Mouse (Mus musculus) embryonic facial prominence, embryonic 10.5 days (tissue): Measurements from ENCODE around the gene Tedc1. TPM values are rescaled to one million over a fixed set of nuclear protein-coding genes. Genes with fewer than 3 reads are reported as not detected.

Experiments used
- DNase-seq: peaks from one replicate; pipeline ENCODE4 v3.0.0-alpha.2; 2017; ENCODE audit warnings: low spot score
- H3K27ac ChIP-seq: fragments of 300-500 bp; sonication (generic); replicated peaks from 2 replicates; pipeline ENCODE4 v1.5.1; 2016; ENCODE audit warnings: mild to moderate bottlenecking
- H3K27me3 ChIP-seq: fragments of 300-500 bp; sonication (generic); replicated peaks from 2 replicates; pipeline ENCODE4 v1.6.1; 2016; ENCODE audit warnings: low read depth, mild to moderate bottlenecking; ENCODE audit not compliant: poor library complexity, severe bottlenecking
- H3K36me3 ChIP-seq: fragments of 300-500 bp; sonication (generic); replicated peaks from 2 replicates; pipeline ENCODE4 v1.6.1; 2016; ENCODE audit warnings: mild to moderate bottlenecking, moderate library complexity
- H3K4me1 ChIP-seq: fragments of 300-500 bp; sonication (generic); 2 replicates; pipeline ENCODE4 v1.6.1; 2016
- H3K4me3 ChIP-seq: fragments of 300-500 bp; sonication (generic); 2 replicates; pipeline ENCODE4 v1.5.1; 2016; ENCODE audit warnings: mild to moderate bottlenecking, moderate library complexity
- H3K9me3 ChIP-seq: fragments of 300-500 bp; sonication (generic); 2 replicates; pipeline ENCODE4 v1.6.1; 2016; ENCODE audit warnings: mild to moderate bottlenecking
- WGBS: fragments of 180-500 bp; shearing (Covaris S2); methylation state at CpG from one replicate; pipeline ENCODE4 v1.1.7; 2016; 5-methylcytosine and 5-hydroxymethylcytosine counted together
- polyA plus RNA-seq: library from polyadenylated mRNA; unstranded; fragments of >200 nt; fragmentation: Nextera tagmentation; extraction: Ambion mirVana; gene quantifications from 2 replicates; pipeline ENCODE4 v1.2.1, GENCODE M21; 2016

Tedc1 gene
- polyA plus RNA-seq, 1 experiment from 2014 or later, result 59.4 TPM

- no peak overlapping the region for H3K27ac ChIP-seq
- no peaks in the 10 kb centered on the region for H3K27me3 ChIP-seq
- WGBS, result 91% methylated on average over 4 of the region's 4 CpGs
- H3K4me1 ChIP-seq, result no peaks in the 10 kb centered on the region
- no peak overlapping the region for H3K4me3 ChIP-seq
- H3K36me3 ChIP-seq, result no peaks in the 10 kb centered on the region
- DNase-seq, result no peak
- H3K9me3 ChIP-seq, result peaks cover 5% of the 10 kb centered on the region; the same call in 1 of the 2 replicates
Measured at GRCm38 (mm10) chr12:113201301-113201700, 45.1 kb downstream of the Tedc1 start.

- Histone ChIP-seq H3K4me3 (no peak overlapping the region), H3K9me3 (peaks cover 5% of the 10 kb centered on the region; the same call in 1 of the 2 replicates), H3K4me1 (no peaks in the 10 kb centered on the region), H3K36me3 (no peaks in the 10 kb centered on the region), H3K27me3 (no peaks in the 10 kb centered on the region), H3K27ac (no peak overlapping the region)
- DNase-seq, result no peak
Measured at GRCm38 (mm10) chr12:113202008-113202407, 45.8 kb downstream of the Tedc1 start.

GRCm38 (mm10) chr12:113203522-113203921 is 47.3 kb downstream of the Tedc1 start:
- no peak for DNase-seq
- H3K27ac ChIP-seq, result no peak overlapping the region
- no peak overlapping the region for H3K4me3 ChIP-seq
- H3K9me3 ChIP-seq, result peaks cover 5% of the 10 kb centered on the region; the same call in 1 of the 2 replicates
- no peaks in the 10 kb centered on the region for H3K4me1 ChIP-seq
- H3K36me3 ChIP-seq, result no peaks in the 10 kb centered on the region
- H3K27me3 ChIP-seq, result no peaks in the 10 kb centered on the region
- WGBS, result 83% methylated on average over 7 of the region's 7 CpGs

- Histone ChIP-seq H3K27me3 (no peaks in the 10 kb centered on the region), H3K9me3 (peaks cover 5% of the 10 kb centered on the region; the same call in 1 of the 2 replicates), H3K4me1 (no peaks in the 10 kb centered on the region), H3K4me3 (no peak overlapping the region), H3K27ac (no peak overlapping the region), H3K36me3 (no peaks in the 10 kb centered on the region)
- no peak for DNase-seq
- 90% methylated on average over 7 of the region's 7 CpGs for WGBS
Measured at GRCm38 (mm10) chr12:113205251-113205942, 49.2 kb downstream of the Tedc1 start.

- 84% methylated on average over 6 of the region's 6 CpGs for WGBS
- H3K9me3 ChIP-seq, result no peaks in the 10 kb centered on the region
- H3K27me3 ChIP-seq, result no peaks in the 10 kb centered on the region
- H3K27ac ChIP-seq, result no peak overlapping the region
- no peaks in the 10 kb centered on the region for H3K4me1 ChIP-seq
- H3K4me3 ChIP-seq, result no peak overlapping the region
- DNase-seq, result no peak
- no peaks in the 10 kb centered on the region for H3K36me3 ChIP-seq
Measured at GRCm38 (mm10) chr12:113207737-113208136, 51.5 kb downstream of the Tedc1 start.

DNA sequence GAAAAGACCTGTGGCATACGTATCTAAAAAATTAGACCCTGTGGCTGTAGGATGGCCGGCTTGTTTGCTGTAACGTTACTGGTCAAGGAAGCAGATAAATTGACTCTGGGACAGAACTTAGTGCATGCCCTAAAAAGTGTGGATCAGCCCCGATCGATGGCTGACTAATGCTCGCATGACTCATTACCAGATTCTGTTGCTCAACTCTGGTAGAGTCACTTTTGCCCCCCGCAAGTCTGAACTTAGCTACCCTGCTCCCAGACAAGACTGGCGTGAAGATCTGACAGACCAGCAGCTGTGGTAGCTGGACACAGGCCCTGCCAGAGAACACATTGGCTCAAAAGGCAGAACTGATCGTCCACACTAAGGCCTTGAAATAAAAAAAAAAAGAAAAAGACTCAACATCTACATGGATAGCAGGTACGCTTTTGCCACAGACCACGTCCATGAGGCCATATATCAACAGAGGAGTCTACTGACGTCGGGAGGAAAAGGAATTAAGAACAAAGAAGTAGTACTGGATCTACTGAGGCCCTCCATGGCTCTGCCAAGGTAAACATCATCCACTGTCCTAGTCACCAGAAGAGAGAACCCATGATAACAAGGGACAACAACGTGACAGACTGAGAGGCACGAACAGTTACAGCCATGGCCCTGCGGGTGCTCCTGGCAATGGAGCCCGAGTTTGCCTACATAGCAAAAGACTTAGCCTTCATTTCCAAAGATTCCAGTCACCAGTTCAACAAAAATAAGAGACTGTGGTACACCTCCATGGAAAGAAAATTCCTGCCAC is 54.6 kb downstream of the Tedc1 start:
- Histone ChIP-seq H3K27ac (no peak overlapping the region), H3K9me3 (no peaks in the 10 kb centered on the region), H3K4me3 (no peak overlapping the region), H3K27me3 (no peaks in the 10 kb centered on the region), H3K36me3 (no peaks in the 10 kb centered on the region), H3K4me1 (no peaks in the 10 kb centered on the region)
- WGBS, result 91% methylated on average over 17 of the region's 17 CpGs
- DNase-seq, result no peak

DNA sequence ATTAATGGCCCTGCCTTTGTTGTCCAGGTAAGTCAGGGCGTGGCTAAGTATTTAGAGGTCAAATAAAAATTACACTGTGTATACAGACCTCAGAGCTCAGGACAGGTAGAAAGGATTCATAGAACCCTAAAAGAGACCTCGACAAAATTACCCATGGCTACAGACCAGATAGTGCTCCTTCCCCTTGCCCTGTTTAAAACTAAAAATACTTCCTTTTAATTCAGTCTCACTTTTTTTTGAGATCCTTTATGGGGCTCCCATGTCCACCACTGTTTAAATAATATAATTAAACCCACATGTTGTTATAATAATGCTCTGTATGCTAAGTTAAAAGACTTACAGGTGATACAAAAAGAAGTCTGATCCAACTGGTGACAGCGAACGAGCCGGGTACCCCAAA is 55.6 kb downstream of the Tedc1 start:
- DNase-seq, result no peak
- 84% methylated on average over 5 of the region's 5 CpGs for WGBS
- Histone ChIP-seq H3K27me3 (no peaks in the 10 kb centered on the region), H3K4me1 (no peaks in the 10 kb centered on the region), H3K4me3 (no peak overlapping the region), H3K27ac (no peak overlapping the region), H3K9me3 (no peaks in the 10 kb centered on the region), H3K36me3 (no peaks in the 10 kb centered on the region)

DNA sequence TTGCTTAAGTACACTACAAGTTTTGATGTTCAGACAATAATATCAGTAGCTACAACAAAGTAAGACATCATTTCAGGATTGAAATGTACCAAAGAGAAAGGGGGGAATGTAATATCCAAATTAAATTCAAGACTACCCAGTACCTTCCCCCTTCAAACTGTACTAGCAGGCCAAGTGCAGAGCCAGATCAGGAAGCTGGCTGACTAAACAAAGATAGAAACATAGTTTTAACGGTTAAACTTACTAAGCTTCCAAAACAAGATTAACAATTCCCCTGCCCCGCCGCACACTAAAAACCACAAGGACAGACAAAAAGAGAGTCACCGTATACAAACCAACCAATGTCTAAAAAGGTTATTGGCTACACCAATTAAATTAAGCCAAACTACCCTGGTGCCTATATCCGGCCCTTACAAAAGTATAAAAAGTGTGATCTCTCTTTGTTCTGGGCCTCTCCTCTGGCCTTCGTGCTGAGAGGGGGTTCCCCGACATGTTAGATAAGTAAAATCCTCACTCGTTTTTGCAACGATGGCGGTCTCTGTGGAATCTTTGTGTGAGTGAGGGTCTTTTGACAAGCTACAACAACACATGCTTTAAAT is 56.2 kb downstream of the Tedc1 start:
- WGBS, result 91% methylated on average over 10 of the region's 10 CpGs
- H3K27me3 ChIP-seq, result no peaks in the 10 kb centered on the region
- H3K9me3 ChIP-seq, result no peaks in the 10 kb centered on the region
- no peak for DNase-seq
- H3K4me3 ChIP-seq, result no peak overlapping the region
- no peaks in the 10 kb centered on the region for H3K4me1 ChIP-seq
- no peaks in the 10 kb centered on the region for H3K36me3 ChIP-seq
- H3K27ac ChIP-seq, result no peak overlapping the region

DNA sequence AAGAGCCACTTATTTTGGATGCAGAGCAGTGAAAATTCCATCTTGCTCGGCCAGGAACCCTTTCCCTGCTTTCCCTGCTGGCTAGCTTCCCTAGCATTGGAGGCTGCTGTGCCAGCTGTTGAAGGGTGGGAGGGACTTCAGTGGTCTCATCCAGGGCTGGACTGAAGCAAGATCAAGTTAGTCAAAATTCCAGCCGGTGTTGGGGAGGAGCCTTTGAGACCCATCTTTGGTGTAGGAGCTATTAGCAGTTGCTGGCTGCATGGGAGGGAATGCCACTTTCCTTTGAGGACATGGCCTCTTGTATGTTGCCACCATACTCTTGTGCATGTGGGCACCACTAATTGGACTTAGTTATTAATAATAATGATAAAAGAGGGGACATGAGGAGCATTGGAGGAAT is 57.0 kb downstream of the Tedc1 start:
- Histone ChIP-seq H3K36me3 (no peaks in the 10 kb centered on the region), H3K27ac (no peak overlapping the region), H3K4me1 (no peaks in the 10 kb centered on the region), H3K4me3 (no peak overlapping the region), H3K27me3 (no peaks in the 10 kb centered on the region), H3K9me3 (no peaks in the 10 kb centered on the region)
- no peak for DNase-seq
- WGBS, result 72% methylated on average over 2 of the region's 2 CpGs

DNA sequence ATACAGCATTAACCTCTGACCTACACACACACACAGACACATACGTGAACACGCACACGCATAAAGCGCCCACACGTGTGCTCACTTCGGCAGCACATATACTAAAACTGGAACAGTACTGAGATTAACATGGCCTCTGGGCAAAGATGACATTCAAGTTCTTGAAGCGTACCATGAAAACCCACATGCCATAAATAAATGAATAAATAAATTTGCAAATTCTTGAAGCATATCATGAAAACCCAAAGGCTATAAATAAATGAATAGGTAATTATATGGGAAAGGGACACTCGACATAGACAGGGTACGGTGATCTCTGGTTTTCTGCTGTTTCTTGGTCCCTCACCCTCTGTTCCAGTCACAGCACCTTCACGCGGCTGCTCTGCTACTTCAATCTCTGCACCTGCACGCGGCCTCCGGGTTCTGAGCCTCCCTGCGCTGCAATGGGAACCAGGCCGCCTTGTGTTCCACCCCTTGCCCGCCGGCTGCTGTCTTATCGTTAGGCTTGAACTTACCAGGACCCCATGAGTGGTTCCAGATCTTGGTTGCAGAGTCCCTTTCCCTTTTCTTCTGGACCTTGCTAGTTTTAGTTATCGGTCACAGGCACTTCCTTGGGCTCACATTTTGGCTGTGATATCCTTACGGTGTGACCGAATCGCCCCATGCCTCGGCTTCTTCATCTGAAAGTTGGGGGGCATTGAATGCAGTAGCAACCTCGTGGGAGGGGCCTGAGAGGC is 58.0 kb downstream of the Tedc1 start:
- WGBS, result 86% methylated on average over 25 of the region's 25 CpGs
- Histone ChIP-seq H3K9me3 (no peaks in the 10 kb centered on the region), H3K4me3 (no peak overlapping the region), H3K36me3 (no peaks in the 10 kb centered on the region), H3K27me3 (no peaks in the 10 kb centered on the region), H3K4me1 (no peaks in the 10 kb centered on the region), H3K27ac (no peak overlapping the region)
- no peak for DNase-seq

- no peak overlapping the region for H3K27ac ChIP-seq
- no peaks in the 10 kb centered on the region for H3K36me3 ChIP-seq
- no peaks in the 10 kb centered on the region for H3K9me3 ChIP-seq
- no peaks in the 10 kb centered on the region for H3K4me1 ChIP-seq
- H3K4me3 ChIP-seq, result no peak overlapping the region
- WGBS, result 88% methylated on average over 16 of the region's 16 CpGs
- DNase-seq, result no peak
- no peaks in the 10 kb centered on the region for H3K27me3 ChIP-seq
Measured at GRCm38 (mm10) chr12:113214972-113215666, 58.9 kb downstream of the Tedc1 start.
